Mouse (Mus musculus) small intestine, adult 2 months (tissue): ENCODE data around the gene Ppp2r5b.

Experiments used
- CTCF ChIP-seq: fragments of 200-500 bp; IDR thresholded peaks from 2 replicates; pipeline ENCODE4 v1.5.1; 2012; ENCODE audit warnings: low read depth, mild to moderate bottlenecking, control low read depth, inconsistent platforms, low read length, moderate library complexity, mixed read lengths; ENCODE audit not compliant: insufficient replicate concordance, insufficient read length; ENCODE audit errors: extremely low read depth
- POLR2A ChIP-seq: fragments of 200-500 bp; IDR thresholded peaks from 2 replicates; pipeline ENCODE4 v1.6.1; 2012; ENCODE audit warnings: low read depth, mild to moderate bottlenecking, control low read depth, inconsistent platforms, low read length, moderate library complexity

- TF ChIP-seq CTCF (no peak), POLR2A (no peak)
These were observed 19.5 kb downstream of the Ppp2r5b start for GRCm38 (mm10) chr19:6216046-6216705.
